Mouse (Mus musculus): Measurements from ENCODE around the gene Pakap.

Gene Pakap

DNA sequence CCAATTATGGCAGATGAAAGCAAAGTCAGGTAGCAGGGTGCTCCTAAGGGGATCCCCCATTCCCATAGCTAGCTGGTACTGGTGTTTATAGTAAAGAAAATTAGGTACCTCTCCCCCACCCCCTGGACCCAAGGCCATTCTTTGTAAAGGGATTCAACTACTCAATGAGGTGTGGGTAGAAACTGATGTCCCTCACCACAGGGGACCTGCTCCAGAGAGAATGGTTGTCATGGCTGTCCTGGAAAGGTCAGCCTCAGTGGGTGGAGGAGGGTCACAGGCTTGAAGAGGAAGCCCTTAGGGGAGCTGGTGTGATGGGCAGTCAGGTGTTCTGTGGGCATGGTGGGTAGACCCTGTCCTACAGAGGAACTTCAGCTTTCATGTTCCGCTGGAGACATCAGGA lies 352.5 kb downstream of the Pakap start:
- DNase-seq: no peak

DNA sequence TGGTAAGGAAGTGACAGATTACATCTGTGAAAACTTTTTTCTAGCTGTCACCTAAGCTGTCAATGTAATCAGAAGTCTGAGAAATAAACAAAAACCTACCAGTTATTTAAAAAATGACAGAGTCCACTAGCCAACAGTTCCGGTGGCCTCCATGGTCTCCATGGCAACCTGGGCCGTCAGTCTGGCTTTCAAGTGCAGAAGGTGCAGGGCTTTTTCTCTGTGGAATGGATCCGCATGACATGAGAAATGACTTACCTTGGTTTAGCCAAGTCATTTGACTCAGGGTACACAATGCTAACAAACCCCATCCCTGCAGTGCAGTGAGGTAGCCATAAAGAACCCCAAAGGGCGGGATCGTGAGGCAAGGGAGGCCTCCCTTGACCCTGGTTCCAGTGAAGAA lies 354.2 kb downstream of the Pakap start:
- peak; percentile 46 to 49 for DNase-seq

DNA sequence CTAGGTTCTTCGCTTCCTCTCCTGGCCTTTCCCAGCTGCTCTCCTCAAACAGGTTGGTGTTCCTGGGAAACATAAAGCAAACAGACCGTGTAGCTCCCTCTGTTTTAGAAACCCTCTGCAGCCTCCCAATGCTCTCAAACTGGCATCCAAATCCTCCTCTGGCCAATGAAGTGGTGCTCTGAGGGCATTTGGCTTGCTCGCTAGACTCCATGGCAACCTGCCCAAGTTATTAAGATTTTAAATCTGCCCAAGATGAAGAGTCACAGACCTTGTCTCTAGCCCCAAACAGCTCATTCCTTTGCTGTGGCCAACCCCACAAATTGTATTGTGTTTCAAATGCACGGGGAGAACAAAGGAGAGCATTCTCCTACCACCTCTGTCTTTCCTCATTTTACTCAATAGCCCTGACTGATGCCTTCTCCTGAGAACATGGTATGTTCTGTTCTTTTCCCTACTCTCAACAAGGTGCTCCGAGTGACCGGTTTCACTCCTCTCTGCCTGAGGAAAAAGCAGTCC lies 356.6 kb downstream of the Pakap start:
- peak; percentile 48 to 49 for DNase-seq

DNA sequence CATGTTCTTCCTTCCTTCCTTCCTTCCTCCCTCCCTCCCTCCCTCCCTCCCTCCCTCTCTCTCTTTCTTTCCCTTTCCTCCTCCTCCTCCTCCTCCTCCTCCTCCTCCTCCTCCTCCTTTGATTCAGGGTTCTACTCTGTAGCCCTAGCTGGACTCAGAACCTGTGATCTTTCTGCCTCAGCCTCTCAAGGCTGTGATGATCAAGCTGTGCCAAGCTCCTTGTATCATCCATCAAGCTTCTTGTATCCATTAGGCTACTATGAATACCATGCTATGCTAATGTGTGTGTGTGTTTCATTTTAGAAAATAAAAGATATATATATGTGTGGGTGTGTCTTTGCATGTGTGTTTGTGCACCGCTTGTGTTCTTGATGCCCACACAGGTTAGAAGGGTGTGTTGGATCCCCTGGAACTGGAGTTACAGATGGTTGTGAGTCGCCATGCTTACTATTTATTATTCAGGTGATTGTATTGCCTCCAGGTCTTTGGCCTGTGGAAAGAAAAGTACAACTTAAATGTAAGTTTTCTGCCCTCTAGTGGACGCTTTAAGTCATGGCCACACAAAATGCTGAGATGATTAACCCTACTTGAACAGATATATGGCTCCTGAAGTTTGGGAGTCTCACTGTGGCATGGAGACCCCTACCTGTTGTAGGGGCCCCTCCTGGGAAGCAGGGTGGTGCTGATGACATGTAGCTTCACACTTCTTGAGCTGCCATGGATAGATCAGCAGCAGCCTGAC lies 359.7 kb downstream of the Pakap start:
- peak; percentile 45 to 56 for DNase-seq

DNA sequence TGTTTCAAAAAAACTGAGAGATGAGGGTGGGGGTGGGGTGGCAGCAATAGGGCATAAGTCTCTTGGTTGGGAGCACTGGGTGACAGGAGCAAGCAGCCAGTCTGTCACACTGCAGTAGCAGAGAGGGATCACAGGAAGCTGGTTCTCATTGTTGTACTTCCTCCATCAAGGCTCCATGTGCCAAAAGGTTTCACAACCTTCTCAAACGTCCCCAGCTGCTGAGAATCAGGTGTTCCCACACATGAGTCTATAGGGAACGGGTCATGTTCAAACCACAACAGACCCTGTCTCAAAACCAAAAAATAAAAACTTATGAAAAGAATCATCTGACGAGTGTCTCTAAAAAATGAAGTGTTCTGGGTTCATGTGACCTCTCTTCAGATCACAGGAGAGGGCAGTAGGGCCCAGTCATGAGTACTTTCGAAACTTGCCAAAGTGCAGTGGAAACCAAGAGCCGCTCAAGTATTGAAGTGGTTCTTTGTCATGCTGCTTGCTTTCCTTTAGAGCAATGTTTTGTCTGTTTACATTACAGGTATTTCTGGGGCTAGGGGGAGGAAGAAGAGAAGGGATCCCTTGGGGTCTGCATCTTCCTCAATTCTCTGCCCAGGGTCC lies 362.7 kb downstream of the Pakap start:
- DNase-seq: no peak

DNA sequence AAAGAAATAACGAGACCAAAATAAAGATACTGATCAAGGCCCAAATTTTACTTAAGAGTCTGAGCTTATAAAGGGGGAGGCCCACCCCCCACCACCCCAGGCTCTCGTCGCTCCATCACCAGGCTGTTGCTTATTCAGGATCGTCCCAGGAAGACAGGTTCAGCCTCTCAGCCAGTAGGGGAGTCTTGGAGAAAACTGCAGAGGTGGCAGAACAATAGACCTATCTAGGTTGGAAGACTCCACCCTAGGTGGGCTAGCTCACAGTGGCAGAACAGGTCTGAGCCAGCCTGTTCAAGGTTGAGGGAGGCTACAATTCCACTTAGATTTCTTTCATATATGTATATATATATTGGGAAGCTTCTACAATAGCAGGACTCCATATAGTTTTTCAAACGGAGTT lies 366.2 kb downstream of the Pakap start:
- DNase-seq: no peak

DNA sequence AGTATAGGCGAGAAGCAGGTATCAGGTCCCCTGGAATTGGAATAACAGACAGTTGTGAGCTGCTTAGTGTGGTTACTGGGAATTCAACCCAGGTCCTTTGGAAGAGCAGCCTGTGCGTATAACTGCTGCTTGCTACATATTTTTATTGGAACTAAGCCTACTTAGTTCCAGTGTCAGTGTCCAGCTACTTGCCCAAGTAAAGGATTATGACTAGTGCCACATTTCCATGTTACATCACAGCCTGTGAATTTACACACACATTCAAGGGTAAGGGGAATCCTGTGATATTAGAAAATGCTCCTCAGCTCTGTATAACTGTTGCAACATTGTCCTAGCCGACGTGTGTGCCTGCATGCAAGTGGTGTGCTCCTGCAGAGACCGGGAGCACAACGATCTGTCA lies 369.3 kb downstream of the Pakap start:
- DNase-seq: no peak

DNA sequence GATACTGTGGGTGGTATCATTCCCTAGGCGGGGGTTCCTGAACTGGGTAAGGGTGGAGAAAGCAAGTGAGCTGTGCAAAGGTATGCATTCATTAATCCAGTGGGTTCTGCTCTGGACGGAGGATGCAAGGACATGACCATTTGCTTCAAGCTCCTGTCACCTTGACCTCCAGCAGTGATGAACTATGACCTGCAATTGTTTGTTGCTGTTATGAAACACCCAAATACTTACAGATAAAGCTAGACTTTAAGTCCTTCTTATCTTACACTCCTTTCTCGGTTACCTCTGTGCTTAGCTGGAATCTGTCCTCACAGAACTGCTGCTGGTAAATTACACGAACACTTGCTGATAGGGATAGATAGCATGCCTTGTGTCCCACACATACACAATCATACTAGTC lies 372.7 kb downstream of the Pakap start:
- DNase-seq: no peak

DNA sequence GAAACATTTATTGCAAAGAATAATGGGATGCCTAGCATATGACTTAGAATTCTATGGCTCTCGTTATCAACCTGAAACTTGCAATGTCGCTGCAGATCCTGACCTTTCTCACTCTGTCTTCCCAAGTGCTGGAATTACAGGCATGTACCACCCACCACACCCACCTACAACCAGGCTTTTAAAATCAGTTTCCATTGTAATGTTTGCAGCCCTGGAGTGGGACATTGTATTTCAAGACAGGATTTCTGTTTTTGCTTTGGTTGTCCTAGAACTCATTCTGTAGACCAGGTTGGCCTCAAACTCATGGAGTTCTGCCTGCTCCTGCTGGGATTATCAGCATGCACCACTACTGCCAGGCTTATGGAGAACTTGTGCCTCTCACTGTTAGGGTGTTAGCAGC lies 374.9 kb downstream of the Pakap start:
- no peak for DNase-seq

All from cerebellum, postnatal 14 days (tissue).